Mouse (Mus musculus) kidney, adult 2 months (tissue): ENCODE measurements around the gene Metrn. TPM values are rescaled to one million over a fixed set of nuclear protein-coding genes. Genes with fewer than 3 reads are reported as not detected.

Source experiments
- DNase-seq: peaks from one replicate; pipeline ENCODE4 v3.0.0; 2021
- H3K27ac ChIP-seq: fragments of 200-500 bp; 2 replicates; pipeline ENCODE4 v1.5.1; 2012; ENCODE audit warnings: low read depth, low read length, control low read depth, inconsistent platforms; ENCODE audit not compliant: insufficient read depth
- H3K27me3 ChIP-seq: fragments of 200-500 bp; replicated peaks from 2 replicates; pipeline ENCODE4 v1.6.1; 2012; ENCODE audit warnings: mild to moderate bottlenecking, moderate library complexity, low read length, inconsistent platforms; ENCODE audit not compliant: control insufficient read depth, insufficient read depth
- H3K36me3 ChIP-seq: fragments of 200-500 bp; 2 replicates; pipeline ENCODE4 v1.6.1; 2012; ENCODE audit warnings: mild to moderate bottlenecking, moderate library complexity, low read length, inconsistent platforms; ENCODE audit not compliant: control insufficient read depth, insufficient read depth
- H3K4me1 ChIP-seq: fragments of 200-500 bp; 2 replicates; pipeline ENCODE4 v1.6.1; 2011; ENCODE audit warnings: low read length; ENCODE audit not compliant: control insufficient read depth, insufficient read depth
- H3K4me3 ChIP-seq: fragments of 200-500 bp; 2 replicates; pipeline ENCODE4 v1.5.1; 2011; ENCODE audit warnings: mild to moderate bottlenecking, low read depth, low read length, control low read depth; ENCODE audit not compliant: insufficient read depth
- CTCF ChIP-seq: fragments of 200-500 bp; conservative IDR thresholded peaks from 2 replicates; pipeline ENCODE4 v1.5.1; 2011; ENCODE audit warnings: low read depth, mild to moderate bottlenecking, control low read depth, low read length, moderate library complexity, mixed read lengths; ENCODE audit not compliant: insufficient read depth, insufficient read length
- POLR2A ChIP-seq: fragments of 200-500 bp; IDR thresholded peaks from one replicate; pipeline ENCODE4 v1.6.1; 2011; ENCODE audit warnings: low read depth, low read length, control low read depth
- WGBS: fragments of 180-500 bp; shearing (Covaris S2); methylation state at CpG from one replicate; pipeline ENCODE4 v1.1.7; 2018; 5-methylcytosine and 5-hydroxymethylcytosine counted together
- polyA plus RNA-seq: library from polyadenylated mRNA; depleted of rRNA; stranded (reverse); fragments of >200 nt; gene quantifications from 2 replicates; pipeline ENCODE4 v1.2.3, GENCODE M21; 2012

Gene Metrn
- polyA plus RNA-seq, 1 experiment: 50.1 TPM

DNA sequence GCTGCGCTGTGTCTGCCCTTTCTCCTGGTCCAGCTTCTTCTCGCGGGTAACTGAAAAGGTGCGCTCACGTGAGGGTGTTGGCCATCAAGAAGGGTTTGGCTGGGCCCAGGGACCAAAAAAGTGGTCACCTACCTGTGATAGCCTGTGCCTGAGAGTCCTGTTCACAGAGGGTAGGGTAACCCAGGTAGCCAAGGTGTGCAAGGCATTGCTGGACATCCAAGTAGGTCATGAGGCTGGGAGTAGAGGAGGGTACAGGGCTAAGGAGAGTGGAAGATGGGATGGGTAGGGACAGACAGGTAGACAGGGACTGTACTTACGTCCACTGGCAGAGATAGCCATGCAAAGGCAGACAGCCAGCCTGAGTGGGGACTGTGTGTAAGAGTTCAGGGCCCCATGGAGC, 43.6 kb upstream of the Metrn start:
- no peak overlapping the region for H3K4me3 ChIP-seq
- TF ChIP-seq CTCF: no peak
- TF ChIP-seq POLR2A: no peak
- no peaks in the 10 kb centered on the region for H3K27me3 ChIP-seq
- no peak for DNase-seq
- WGBS: 87% methylated on average over 6 of the region's 6 CpGs
- peaks cover 33% of the 10 kb centered on the region for H3K4me1 ChIP-seq
- H3K36me3 ChIP-seq: no peaks in the 10 kb centered on the region; the same call in 1 of the 2 replicates
- H3K27ac ChIP-seq: no peak overlapping the region

DNA sequence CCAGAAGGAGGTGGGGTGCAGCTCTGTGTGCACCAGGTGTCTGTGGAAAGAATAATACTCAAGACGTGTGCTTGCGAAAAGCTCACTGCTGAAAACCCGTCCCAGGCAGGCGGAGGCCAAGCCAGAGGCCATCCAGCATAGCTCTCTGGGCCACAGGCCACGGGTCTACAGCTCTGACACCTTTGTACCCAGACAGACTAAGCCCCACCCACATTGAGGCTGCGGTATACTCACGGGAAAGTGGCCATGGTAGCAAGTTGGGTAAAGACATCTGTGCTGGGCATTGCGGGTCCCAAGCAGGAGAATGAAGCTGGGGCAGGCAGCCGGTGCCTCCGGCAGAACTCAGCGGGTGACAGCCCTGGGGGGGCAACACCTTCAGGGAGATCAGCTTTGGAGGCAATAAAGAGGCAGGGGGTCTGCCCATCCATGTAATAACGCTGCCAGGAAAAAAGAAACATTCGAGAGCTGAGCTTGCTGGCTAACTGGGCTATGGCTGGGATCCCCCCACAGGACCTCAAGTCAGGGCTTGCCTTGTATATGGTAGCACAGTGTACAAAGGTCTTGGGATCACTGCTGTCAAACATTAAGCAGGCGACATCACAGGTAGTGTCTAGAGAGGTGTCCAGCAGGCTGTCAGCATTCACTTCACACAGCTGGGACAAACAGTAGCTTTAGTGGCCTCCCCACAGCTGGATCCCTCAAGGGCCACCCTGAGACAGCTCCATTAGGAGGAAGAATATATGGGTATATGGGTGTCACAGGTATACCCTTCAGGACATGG, 42.7 kb upstream of the Metrn start:
- peak; percentile 81 for DNase-seq
- Histone ChIP-seq H3K27me3 (no peaks in the 10 kb centered on the region), H3K36me3 (no peaks in the 10 kb centered on the region; the same call in 1 of the 2 replicates), H3K4me3 (no peak overlapping the region), H3K27ac (peak overlapping the region; percentile 54; the same call in 1 of the 2 replicates), H3K4me1 (peaks cover 37% of the 10 kb centered on the region)
- no peak for TF ChIP-seq CTCF
- no peak for TF ChIP-seq POLR2A
- 58% methylated on average over 14 of the region's 14 CpGs for WGBS

DNA sequence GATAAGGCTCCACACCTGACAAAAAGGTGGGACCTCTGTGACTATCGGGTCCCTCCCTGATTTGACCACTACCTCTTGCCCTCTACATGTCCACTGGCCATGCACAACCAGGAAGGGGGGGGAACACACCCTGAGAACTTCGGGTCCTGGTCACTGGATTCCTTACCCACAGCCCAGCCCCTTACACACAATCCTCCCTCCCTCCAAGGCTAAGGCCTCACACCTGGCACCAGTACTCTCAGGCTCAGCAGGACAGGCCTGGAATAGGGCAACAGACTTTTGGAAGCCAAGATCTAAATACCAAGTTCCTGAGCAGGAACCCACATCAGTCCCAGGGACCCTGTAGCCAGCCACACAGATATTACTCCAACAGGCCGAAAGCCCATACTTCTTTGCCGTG, 42.0 kb upstream of the Metrn start:
- Histone ChIP-seq H3K27me3 (no peaks in the 10 kb centered on the region), H3K36me3 (no peaks in the 10 kb centered on the region; the same call in 1 of the 2 replicates), H3K4me1 (peaks cover 39% of the 10 kb centered on the region), H3K4me3 (no peak overlapping the region), H3K27ac (peak overlapping the region; percentile 17; the same call in 1 of the 2 replicates)
- TF ChIP-seq CTCF (no peak), POLR2A (no peak)
- DNase-seq: peak; percentile 6
- WGBS: 64% methylated on average over 4 of the region's 4 CpGs

DNA sequence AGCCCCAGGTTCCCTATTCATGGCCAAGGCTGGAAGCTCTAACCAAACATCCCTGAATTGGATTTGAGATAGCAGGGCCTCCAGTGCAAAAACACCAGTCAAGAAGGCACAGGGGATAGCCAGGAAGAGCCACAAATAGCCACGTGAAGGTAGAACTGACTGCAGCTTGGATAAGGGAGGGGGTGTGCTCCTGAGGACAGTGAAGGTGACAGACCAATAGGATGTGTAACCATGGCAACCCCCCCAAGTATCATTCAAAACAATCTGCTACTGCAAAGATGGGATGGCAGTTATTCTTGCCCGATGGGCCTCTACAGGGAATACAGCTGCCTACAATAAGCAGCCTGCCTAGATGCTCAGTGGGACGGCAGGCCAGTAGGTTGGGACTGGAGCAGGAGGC, 40.6 kb upstream of the Metrn start:
- Histone ChIP-seq H3K27ac (no peak overlapping the region), H3K4me3 (no peak overlapping the region), H3K27me3 (no peaks in the 10 kb centered on the region), H3K36me3 (no peaks in the 10 kb centered on the region; the same call in 1 of the 2 replicates), H3K4me1 (peaks cover 33% of the 10 kb centered on the region)
- no peak for TF ChIP-seq CTCF
- TF ChIP-seq POLR2A: no peak
- WGBS: 50% methylated on average over 3 of the region's 3 CpGs
- DNase-seq: no peak

DNA sequence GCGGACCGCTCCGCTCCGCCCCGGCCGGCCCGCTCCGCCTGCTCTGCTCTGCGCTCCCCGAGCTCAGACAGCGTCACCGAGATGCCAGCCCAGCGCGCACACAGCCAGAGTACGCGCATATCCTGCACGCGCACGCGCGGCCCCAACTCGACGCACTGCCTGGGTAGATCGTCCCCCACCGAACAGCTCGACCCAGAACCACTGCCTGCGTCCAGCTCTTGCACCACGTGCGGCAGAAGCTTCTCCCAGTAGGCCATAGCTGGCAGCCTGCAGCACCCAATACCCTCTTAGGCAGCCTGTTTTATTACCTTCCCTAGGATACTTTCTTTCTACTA, 40.1 kb upstream of the Metrn start, which contains the start of gene Rhbdl1:
Gene Rhbdl1 (minus strand): TSS at position 220 of the 335 bp plus-strand sequence.
- WGBS: 2% methylated on average over 29 of the region's 29 CpGs
- Histone ChIP-seq H3K4me1 (peaks cover 33% of the 10 kb centered on the region), H3K4me3 (peak within 1 kb of the TSS; percentile 26), H3K27ac (peak within 1 kb of the TSS; percentile 49), H3K27me3 (no peaks in the 10 kb centered on the region), H3K36me3 (no peaks in the 10 kb centered on the region; the same call in 1 of the 2 replicates)
- TF ChIP-seq POLR2A: peak; percentile 66
- no peak for TF ChIP-seq CTCF
- peak; percentile 79 for DNase-seq

DNA sequence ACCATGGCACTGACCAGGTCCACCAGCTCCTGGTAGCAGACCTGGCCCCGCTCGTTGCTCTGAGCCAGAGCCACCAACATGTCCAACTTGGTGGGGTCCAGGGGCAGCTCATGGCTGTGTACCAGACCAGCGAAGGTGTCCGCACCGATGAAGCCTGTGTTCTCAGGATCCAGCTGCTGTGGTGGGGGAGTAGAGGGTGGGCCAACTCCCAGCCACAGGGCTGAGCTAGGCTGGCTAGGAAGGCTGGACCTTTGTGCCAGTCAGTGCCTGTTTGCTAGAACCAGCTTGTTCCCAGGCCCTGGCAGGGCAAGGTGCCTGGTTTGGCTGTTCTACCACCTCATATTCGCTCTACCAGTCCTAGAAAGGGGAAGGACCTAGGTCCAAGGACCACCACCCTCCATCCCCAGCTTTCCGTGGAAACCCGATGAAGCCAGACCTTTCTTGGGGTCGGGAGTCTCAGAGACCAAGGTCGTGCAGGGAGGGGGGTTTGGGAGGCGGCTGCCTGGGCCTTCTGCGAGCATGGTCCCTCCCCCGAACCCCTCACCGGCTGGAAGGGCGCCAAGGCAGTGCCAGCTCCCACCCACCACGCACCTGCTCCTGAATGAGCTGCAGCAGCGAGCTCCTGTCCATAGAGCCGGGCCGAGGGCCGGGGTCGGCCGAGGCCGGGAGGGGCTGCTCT, 39.6 kb upstream of the Metrn start:
- H3K4me1 ChIP-seq: peaks cover 37% of the 10 kb centered on the region
- peak; percentile 18 for TF ChIP-seq POLR2A
- TF ChIP-seq CTCF: no peak
- no peaks in the 10 kb centered on the region for H3K27me3 ChIP-seq
- H3K4me3 ChIP-seq: peak overlapping the region; percentile 26
- 9% methylated on average over 23 of the region's 23 CpGs for WGBS
- H3K27ac ChIP-seq: peak overlapping the region; percentile 49
- no peaks in the 10 kb centered on the region; the same call in 1 of the 2 replicates for H3K36me3 ChIP-seq
- DNase-seq: peak; percentile 68

DNA sequence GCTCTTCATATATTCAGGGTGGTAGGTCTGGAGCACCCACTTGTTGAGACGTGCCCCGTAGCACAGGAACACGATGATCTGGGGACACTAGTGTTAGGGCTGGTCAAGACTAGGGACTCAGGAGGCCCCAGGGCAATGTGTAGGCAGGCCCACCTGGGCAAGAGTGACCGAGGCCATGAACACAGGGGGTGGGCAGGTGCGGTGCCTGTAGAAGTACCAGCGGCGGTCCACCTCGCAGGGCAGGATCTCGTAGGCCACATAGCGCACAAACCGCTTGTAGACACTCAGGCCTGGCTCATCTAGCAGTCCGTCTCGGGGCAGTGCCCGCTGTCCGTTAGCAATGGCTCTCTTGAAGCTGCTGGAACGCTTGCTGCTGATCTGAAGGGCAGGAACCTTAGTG, 38.9 kb upstream of the Metrn start:
- no peak for TF ChIP-seq POLR2A
- no peak for TF ChIP-seq CTCF
- 59% methylated on average over 16 of the region's 16 CpGs for WGBS
- Histone ChIP-seq H3K36me3 (no peaks in the 10 kb centered on the region; the same call in 1 of the 2 replicates), H3K27me3 (no peaks in the 10 kb centered on the region), H3K4me3 (peak overlapping the region; percentile 74), H3K27ac (peak overlapping the region; percentile 49), H3K4me1 (peaks cover 38% of the 10 kb centered on the region)
- DNase-seq: peak; percentile 37
